Mouse (Mus musculus) limb, embryonic 12.5 days (tissue): ENCODE results near the gene Myo16. TPM values are rescaled to one million over a fixed set of nuclear protein-coding genes. Genes with fewer than 3 reads are reported as not detected.

Experiments used
- ATAC-seq: fragments of 200-750 bp; cut with Nextera tagmentation; 2 replicates; pipeline ENCODE4 v1.8.0; 2017; ENCODE audit warnings: low read depth, moderate TSS enrichment; ENCODE audit not compliant: insufficient number of reproducible peaks, insufficient read depth, low FRiP score, low TSS enrichment
- H3K27ac ChIP-seq: fragments of 300-500 bp; sonication (generic); 2 replicates; pipeline ENCODE4 v1.5.1; 2016; ENCODE audit warnings: mild to moderate bottlenecking, moderate library complexity
- H3K27me3 ChIP-seq: fragments of 300-500 bp; sonication (generic); 2 replicates; pipeline ENCODE4 v1.6.1; 2016; ENCODE audit warnings: mild to moderate bottlenecking, moderate library complexity
- H3K36me3 ChIP-seq: fragments of 300-500 bp; sonication (generic); 2 replicates; pipeline ENCODE4 v1.6.1; 2016; ENCODE audit warnings: mild to moderate bottlenecking, moderate library complexity
- H3K4me1 ChIP-seq: fragments of 300-500 bp; sonication (generic); replicated peaks from 2 replicates; pipeline ENCODE4 v1.6.1; 2016
- H3K4me2 ChIP-seq: fragments of 300-500 bp; sonication (generic); 2 replicates; pipeline ENCODE4 v1.6.1; 2016; ENCODE audit warnings: mild to moderate bottlenecking, moderate library complexity
- H3K4me3 ChIP-seq: fragments of 300-500 bp; sonication (generic); replicated peaks from 2 replicates; pipeline ENCODE4 v1.5.1; 2016; ENCODE audit warnings: mild to moderate bottlenecking
- H3K9ac ChIP-seq: fragments of 300-500 bp; sonication (generic); replicated peaks from 2 replicates; pipeline ENCODE4 v1.6.1; 2016; ENCODE audit warnings: mild to moderate bottlenecking, moderate library complexity
- H3K9me3 ChIP-seq: fragments of 300-500 bp; sonication (generic); 2 replicates; pipeline ENCODE4 v1.6.1; 2016; ENCODE audit warnings: mild to moderate bottlenecking, moderate library complexity
- WGBS: fragments of 180-500 bp; shearing (Covaris S2); methylation state at CpG from one replicate; pipeline ENCODE4 v1.1.7; 2016; 5-methylcytosine and 5-hydroxymethylcytosine counted together
- polyA plus RNA-seq: library from polyadenylated mRNA; unstranded; fragments of >200 nt; fragmentation: Nextera tagmentation; extraction: Ambion mirVana; gene quantifications from 2 replicates; pipeline ENCODE4 v1.2.1, GENCODE M21; 2016

Gene Myo16
- polyA plus RNA-seq, 1 experiment from 2014 or later: 0.50 TPM

DNA sequence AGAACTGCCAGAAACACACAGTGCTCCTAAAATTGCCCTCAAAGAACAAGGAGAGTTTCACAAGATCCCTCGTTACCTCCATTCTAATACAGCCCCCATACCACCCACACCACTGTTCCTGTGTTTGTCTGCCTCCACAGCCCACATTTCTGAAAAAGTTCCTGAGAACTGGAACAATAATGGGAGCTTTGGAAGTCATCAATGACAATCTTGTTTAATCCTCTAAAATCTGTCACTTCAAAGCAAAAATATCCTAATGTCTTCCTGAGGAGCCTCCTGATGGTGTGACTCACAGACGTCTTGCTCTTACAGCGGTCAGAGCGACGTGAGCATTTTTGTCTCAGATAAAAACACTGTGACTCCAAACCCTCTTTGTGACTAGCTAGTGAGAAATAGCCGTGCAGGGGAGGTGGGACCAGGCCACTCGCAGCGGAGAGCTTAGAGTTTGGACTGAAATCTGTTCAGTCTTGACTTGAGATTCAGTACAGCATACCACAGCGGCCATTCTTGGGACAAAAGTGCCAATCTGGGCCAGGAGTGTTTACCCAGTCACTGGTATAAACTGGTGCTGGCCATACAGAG is 394.4 kb downstream of the Myo16 start:
- Histone ChIP-seq H3K4me3 (no peak overlapping the region), H3K9me3 (peaks cover 4% of the 10 kb centered on the region; the same call in 1 of the 2 replicates), H3K9ac (no peak overlapping the region), H3K4me1 (no peaks in the 10 kb centered on the region), H3K27me3 (peaks cover 5% of the 10 kb centered on the region; the same call in 1 of the 2 replicates), H3K27ac (no peak overlapping the region), H3K4me2 (no peak overlapping the region), H3K36me3 (no peaks in the 10 kb centered on the region)
- no peak for ATAC-seq
- WGBS: 70% methylated on average over 9 of the region's 9 CpGs

DNA sequence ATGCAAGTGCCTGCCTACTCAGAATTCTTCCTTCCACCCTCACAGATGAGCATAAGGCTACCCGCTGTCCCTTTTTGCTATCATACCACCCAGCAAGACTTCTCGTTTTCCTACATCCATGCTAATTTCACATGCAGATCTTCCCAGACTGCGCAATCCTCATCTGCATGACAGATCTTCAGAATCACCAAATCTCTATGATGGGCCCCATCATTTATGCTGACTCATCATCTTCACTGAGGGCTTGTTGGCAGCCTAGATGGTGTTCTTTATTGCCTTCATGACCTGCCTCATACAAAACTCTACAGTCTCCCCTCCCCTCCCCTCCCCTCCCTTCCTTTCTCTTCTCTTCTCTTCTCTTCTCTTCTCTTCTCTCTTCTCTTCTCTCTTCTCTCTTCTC is 395.7 kb downstream of the Myo16 start:
- no peak for ATAC-seq
- 94% methylated on average over 3 of the region's 3 CpGs for WGBS

GRCm38 (mm10) chr8:10557961-10558360 is 404.2 kb downstream of the Myo16 start:
- Histone ChIP-seq H3K4me3 (no peak overlapping the region), H3K4me1 (no peaks in the 10 kb centered on the region), H3K9me3 (no peaks in the 10 kb centered on the region), H3K9ac (no peak overlapping the region), H3K27me3 (no peaks in the 10 kb centered on the region; the same call in 1 of the 2 replicates), H3K36me3 (no peaks in the 10 kb centered on the region), H3K27ac (no peak overlapping the region), H3K4me2 (no peak overlapping the region)
- no peak for ATAC-seq
- 78% methylated on average over 7 of the region's 7 CpGs for WGBS

More for the DNA sequence above, 395.7 kb downstream of the Myo16 start:
- Histone ChIP-seq H3K4me2 (no peak overlapping the region), H3K9ac (no peak overlapping the region), H3K4me3 (no peak overlapping the region), H3K9me3 (no peaks in the 10 kb centered on the region), H3K36me3 (no peaks in the 10 kb centered on the region), H3K27me3 (peaks cover 5% of the 10 kb centered on the region; the same call in 1 of the 2 replicates), H3K27ac (no peak overlapping the region), H3K4me1 (no peaks in the 10 kb centered on the region)

DNA sequence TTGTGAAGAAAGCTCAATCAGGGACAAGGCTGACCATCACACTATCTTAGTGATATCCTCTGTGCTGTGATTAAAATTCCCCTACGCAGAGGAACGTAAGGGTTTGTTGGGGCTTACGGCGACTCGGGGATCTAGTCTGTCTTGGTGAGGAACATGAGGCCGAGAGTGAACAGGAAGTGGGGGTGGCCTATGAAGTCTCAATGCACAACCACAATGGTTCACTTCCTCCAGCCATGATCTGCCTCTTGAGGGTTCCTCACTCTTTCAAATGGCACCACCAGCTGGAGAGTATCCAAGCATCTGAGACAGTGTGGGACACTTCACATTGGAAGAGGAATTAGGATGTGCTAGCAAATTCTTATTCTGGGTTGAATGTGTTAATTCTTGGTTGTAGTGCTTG is 405.8 kb downstream of the Myo16 start:
- no peaks in the 10 kb centered on the region for H3K4me1 ChIP-seq
- 89% methylated on average over 6 of the region's 6 CpGs for WGBS
- H3K27me3 ChIP-seq: no peaks in the 10 kb centered on the region; the same call in 1 of the 2 replicates
- no peaks in the 10 kb centered on the region for H3K9me3 ChIP-seq
- no peaks in the 10 kb centered on the region for H3K36me3 ChIP-seq
- H3K9ac ChIP-seq: no peak overlapping the region
- no peak for ATAC-seq
- no peak overlapping the region for H3K4me3 ChIP-seq
- H3K27ac ChIP-seq: no peak overlapping the region
- H3K4me2 ChIP-seq: no peak overlapping the region

GRCm38 (mm10) chr8:10561616-10562015 is 407.9 kb downstream of the Myo16 start:
- H3K27ac ChIP-seq: no peak overlapping the region
- no peak for ATAC-seq
- H3K4me1 ChIP-seq: no peaks in the 10 kb centered on the region
- H3K27me3 ChIP-seq: no peaks in the 10 kb centered on the region; the same call in 1 of the 2 replicates
- WGBS: 85% methylated on average over 5 of the region's 5 CpGs
- no peak overlapping the region for H3K4me3 ChIP-seq
- H3K36me3 ChIP-seq: no peaks in the 10 kb centered on the region
- H3K4me2 ChIP-seq: no peak overlapping the region
- H3K9ac ChIP-seq: no peak overlapping the region
- no peaks in the 10 kb centered on the region for H3K9me3 ChIP-seq

DNA sequence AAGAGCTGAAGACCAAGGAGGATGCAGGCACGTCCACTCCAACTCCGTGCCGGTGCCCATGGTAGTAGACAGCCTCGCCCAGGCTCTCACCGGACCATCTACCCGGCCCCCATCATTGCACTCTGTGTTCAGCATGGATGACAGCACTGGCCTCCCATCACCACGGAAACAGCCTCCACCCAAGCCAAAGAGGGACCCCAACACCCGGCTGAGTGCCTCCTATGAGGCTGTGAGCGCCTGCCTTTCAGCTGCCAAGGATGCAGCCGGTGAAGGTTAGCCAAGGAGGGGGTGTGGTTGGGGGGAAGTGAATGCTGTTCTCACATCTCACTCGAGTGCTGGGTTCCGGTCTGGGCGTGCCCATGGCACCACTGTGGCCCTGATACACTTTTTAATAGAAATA is 408.3 kb downstream of the Myo16 start:
- no peaks in the 10 kb centered on the region for H3K4me1 ChIP-seq
- H3K27ac ChIP-seq: no peak overlapping the region
- no peak overlapping the region for H3K4me2 ChIP-seq
- WGBS: 76% methylated on average over 13 of the region's 13 CpGs
- H3K4me3 ChIP-seq: no peak overlapping the region
- no peaks in the 10 kb centered on the region for H3K36me3 ChIP-seq
- no peak overlapping the region for H3K9ac ChIP-seq
- no peaks in the 10 kb centered on the region for H3K9me3 ChIP-seq
- no peaks in the 10 kb centered on the region; the same call in 1 of the 2 replicates for H3K27me3 ChIP-seq
- ATAC-seq: no peak

DNA sequence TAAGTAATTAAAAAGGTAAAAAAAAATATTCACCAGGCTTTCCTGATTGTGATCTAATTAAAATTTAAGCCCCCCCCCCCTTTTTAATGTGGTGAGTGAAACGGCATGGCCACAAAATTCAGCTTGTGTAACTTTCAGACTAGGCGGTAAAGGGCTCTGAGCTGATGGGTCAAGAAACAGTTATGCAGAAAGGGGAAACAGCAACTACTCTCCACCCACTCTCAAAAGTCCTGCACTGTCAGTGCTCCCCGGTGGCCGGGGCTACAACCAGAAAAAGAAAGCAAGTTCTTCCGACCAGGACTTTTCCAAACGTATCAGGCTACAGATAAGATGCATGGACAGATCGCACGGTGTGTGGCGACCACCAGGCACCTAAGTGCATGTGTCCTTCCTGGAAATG is 408.9 kb downstream of the Myo16 start:
- no peak overlapping the region for H3K4me3 ChIP-seq
- no peaks in the 10 kb centered on the region for H3K27me3 ChIP-seq
- H3K9ac ChIP-seq: no peak overlapping the region
- no peak overlapping the region for H3K4me2 ChIP-seq
- H3K36me3 ChIP-seq: no peaks in the 10 kb centered on the region
- no peak overlapping the region for H3K27ac ChIP-seq
- no peaks in the 10 kb centered on the region for H3K4me1 ChIP-seq
- 84% methylated on average over 9 of the region's 9 CpGs for WGBS
- H3K9me3 ChIP-seq: no peaks in the 10 kb centered on the region
- no peak for ATAC-seq

DNA sequence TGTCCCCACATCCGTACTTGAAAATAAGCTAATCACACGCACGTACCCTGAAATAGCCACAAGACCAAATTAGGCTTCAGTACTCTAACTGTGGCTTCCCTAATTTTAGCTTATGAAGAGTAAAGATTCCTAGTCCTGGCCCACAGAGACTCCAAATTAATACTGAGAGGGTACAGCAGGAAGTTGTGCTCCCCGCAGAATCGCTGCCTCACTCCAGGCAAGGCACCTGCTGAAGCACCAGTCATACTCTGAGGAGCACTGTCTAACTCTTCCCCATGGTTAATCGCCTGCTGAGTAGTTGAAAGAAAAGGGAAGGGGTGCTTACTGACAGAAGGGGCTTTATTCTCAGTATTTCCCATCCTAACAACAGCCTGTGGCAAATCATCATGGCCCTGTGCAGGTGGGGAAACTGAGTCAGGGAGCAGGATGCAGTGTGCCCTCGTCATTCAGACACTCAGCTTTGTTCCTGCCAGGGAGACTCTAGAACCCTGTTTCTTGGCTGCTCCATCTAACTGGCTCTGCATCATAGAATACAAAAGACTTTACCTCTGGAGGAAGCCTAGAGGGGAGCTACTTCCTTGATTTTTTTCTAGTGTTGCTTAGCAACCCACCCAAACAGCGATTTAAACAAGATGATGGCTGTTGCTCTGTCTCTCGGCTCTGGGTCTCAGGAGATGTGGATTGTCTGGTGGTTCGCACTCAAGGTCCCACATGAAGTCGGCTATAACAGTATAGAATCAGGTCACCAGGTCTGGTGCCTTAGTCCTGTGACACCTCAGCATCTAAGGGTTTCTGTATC is 411.7 kb downstream of the Myo16 start:
- no peak overlapping the region for H3K4me2 ChIP-seq
- ATAC-seq: no peak
- no peak overlapping the region for H3K9ac ChIP-seq
- no peaks in the 10 kb centered on the region for H3K4me1 ChIP-seq
- no peaks in the 10 kb centered on the region for H3K36me3 ChIP-seq
- no peak overlapping the region for H3K27ac ChIP-seq
- no peak overlapping the region for H3K4me3 ChIP-seq
- H3K27me3 ChIP-seq: no peaks in the 10 kb centered on the region; the same call in 1 of the 2 replicates
- no peaks in the 10 kb centered on the region for H3K9me3 ChIP-seq
- 80% methylated on average over 11 of the region's 11 CpGs for WGBS

DNA sequence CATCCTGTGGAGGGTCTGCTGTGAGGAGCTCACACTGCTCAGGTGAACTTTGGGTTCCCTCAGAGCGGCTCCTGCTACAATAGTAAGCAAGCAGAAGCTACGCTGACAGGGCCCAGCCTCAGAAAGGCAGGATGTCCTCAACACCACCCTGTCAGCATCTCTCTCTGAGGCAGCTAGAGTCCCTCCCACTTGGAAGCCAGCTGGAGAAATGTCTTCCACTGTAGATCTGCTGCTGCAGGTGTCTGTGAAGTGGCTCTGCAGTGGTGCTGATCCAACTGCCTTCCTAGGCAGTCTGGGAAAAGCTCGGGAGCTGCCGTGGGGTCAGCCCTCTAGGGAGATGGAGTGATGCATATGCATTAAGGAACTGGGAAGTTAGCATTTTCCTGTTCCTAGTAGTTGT is 414.7 kb downstream of the Myo16 start:
- no peak for ATAC-seq
- H3K4me1 ChIP-seq: no peaks in the 10 kb centered on the region

DNA sequence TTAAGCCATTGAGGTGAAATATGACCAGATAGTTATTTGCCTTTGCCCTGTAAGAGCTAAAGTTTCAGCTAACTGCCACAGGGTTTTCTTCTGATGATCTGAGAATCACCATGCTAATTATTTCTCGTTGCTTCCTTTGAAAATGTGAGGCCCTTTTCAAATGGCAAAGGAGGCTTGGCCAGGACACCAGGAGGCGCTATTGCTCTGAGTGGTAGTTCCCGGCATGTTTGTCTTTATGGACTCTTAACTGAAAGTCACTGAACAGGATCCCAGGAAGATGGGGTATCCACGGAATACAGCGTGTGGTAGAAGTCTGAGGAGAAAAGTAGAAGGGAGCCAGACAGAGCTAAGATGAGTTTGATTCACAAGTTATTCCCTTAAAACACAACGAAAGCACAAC is 420.4 kb downstream of the Myo16 start:
- Histone ChIP-seq H3K4me3 (no peak overlapping the region), H3K27ac (no peak overlapping the region), H3K9me3 (no peaks in the 10 kb centered on the region), H3K36me3 (no peaks in the 10 kb centered on the region), H3K4me1 (no peaks in the 10 kb centered on the region), H3K27me3 (no peaks in the 10 kb centered on the region; the same call in 1 of the 2 replicates), H3K4me2 (no peak overlapping the region), H3K9ac (no peak overlapping the region)
- WGBS: 23% methylated on average over 6 of the region's 6 CpGs
- ATAC-seq: no peak

More for the DNA sequence above, 414.7 kb downstream of the Myo16 start:
- whole genome bisulfite sequencing: 75% methylated on average over 4 of the region's 4 CpGs
- Histone ChIP-seq H3K4me2 (no peak overlapping the region), H3K27me3 (no peaks in the 10 kb centered on the region; the same call in 1 of the 2 replicates), H3K4me3 (no peak overlapping the region), H3K9me3 (no peaks in the 10 kb centered on the region), H3K36me3 (no peaks in the 10 kb centered on the region), H3K27ac (no peak overlapping the region), H3K9ac (no peak overlapping the region)

DNA sequence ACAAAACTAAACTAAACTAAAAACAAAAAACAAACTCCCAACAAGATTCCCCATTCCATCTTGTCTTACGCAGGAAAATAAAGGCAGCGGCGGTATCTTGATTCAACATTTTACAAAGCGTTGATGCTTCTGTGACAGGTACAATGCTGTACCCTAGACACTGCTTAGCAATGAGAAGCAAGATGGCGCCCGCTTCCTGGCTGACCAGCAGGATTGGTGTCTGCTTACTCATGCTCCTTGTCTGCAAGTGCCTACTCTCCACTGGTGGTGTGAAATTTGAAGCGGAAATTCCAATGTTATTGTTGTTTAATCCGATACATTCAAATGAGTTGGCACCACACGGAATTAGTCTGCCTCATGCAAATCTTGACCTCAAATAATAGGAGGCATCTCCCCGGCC is 421.5 kb downstream of the Myo16 start:
- ATAC-seq: no peak
- WGBS: 94% methylated on average over 10 of the region's 10 CpGs
- Histone ChIP-seq H3K27ac (no peak overlapping the region), H3K4me1 (no peaks in the 10 kb centered on the region), H3K27me3 (no peaks in the 10 kb centered on the region; the same call in 1 of the 2 replicates), H3K9ac (no peak overlapping the region), H3K4me2 (no peak overlapping the region), H3K36me3 (no peaks in the 10 kb centered on the region), H3K9me3 (no peaks in the 10 kb centered on the region), H3K4me3 (no peak overlapping the region)
